Comparison of ENCODE assay signal across 9 mouse cellular contexts in genomic region chr1:74901686-74902085, GRCm38 (mm10). TPM values are rescaled to one million over a fixed set of nuclear protein-coding genes. Genes with fewer than 3 reads are reported as not detected.
DNase-seq lines count a peak whose midpoint lies in the region; ATAC-seq and TF ChIP-seq lines count a peak whose summit lies in the region.
"Had no signal": no experiment of that assay in that cellular context is flagged by ENCODE, and none has a peak within 500 bp of the region (broad histone marks: within the 10 kb centered on the region; RNA-seq: fewer than 3 reads in every experiment).

No protein-coding gene starts in this region.

- WGBS in midbrain, postnatal 0 days, result 10% methylated on average over 3 of the region's 3 CpGs

- H3K27me3 ChIP-seq in midbrain, postnatal 0 days (ENCODE audit: insufficient read depth, low read length), result peaks cover 45% of the 10 kb centered on the region

- no peak overlapping the region for H3K4me3 ChIP-seq in gastrocnemius, adult 2 months
- no peak overlapping the region for H3K4me3 ChIP-seq in midbrain, postnatal 0 days (ENCODE audit: low read depth, low read length)

- no peaks in the 10 kb centered on the region for H3K4me1 ChIP-seq in midbrain, postnatal 0 days (ENCODE audit: insufficient read depth, low read length)

- intact Hi-C loops in gastrocnemius, adult 2 months (cut with DNase I), result no loop called here
- intact Hi-C loops in gastrocnemius, postnatal 14 days (cut with DNase I; ENCODE audit: low total_unique reads), result no loop called here

- no peak for ATAC-seq in midbrain, postnatal 0 days (ENCODE audit: low FRiP score)

- peak; percentile 63 for TF ChIP-seq CTCF in gastrocnemius, adult 2 months (IDR thresholded peaks at IDR 0.05)
- peak; percentile 70 for TF ChIP-seq CTCF in midbrain, postnatal 0 days (IDR thresholded peaks at IDR 0.05)

- no peaks in the 10 kb centered on the region for H3K36me3 ChIP-seq in midbrain, postnatal 0 days (ENCODE audit: insufficient read depth, low read length)

- no peak overlapping the region for H3K4me2 ChIP-seq in midbrain, postnatal 0 days (ENCODE audit: low read depth, low read length, poor library complexity, severe bottlenecking)

- H3K27ac ChIP-seq in gastrocnemius, adult 2 months, result no peak overlapping the region
- H3K27ac ChIP-seq in midbrain, postnatal 0 days (ENCODE audit: low read depth, low read length), result no peak overlapping the region

- no peak overlapping the region for H3K9ac ChIP-seq in midbrain, postnatal 0 days (replicated peaks; ENCODE audit: low read length, poor library complexity, severe bottlenecking)

- peak; percentile 43 for DNase-seq in gastrocnemius, adult 2 months
- DNase-seq in gastrocnemius, postnatal 14 days, result no peak
- peak; percentile 13 for DNase-seq in spleen, adult 12 weeks (ENCODE audit: low spot score)
- DNase-seq in spleen, postnatal 4 days (ENCODE audit: low spot score in 2 of 2), result no peak
- DNase-seq in cerebellum, adult 9-10 months, result peak; percentile 64
- peak; percentile 51 for DNase-seq in kidney, postnatal 14 days
- DNase-seq in midbrain, postnatal 0 days (ENCODE audit: low spot score), result peak; percentile 50
- DNase-seq in spleen, postnatal 36 days (ENCODE audit: low spot score in 2 of 2), result no peak

- H3K9me3 ChIP-seq in midbrain, postnatal 0 days (ENCODE audit: low read length), result no peaks in the 10 kb centered on the region

RNA-seq across cellular contexts. Expression of gene Cryba2, which starts 8.7 kb away (rescaled TPM):
- total RNA-seq in gastrocnemius, adult 2 months (2021), result not detected
- not detected for total RNA-seq in gastrocnemius, postnatal 14 days (2021)
- total RNA-seq in midbrain, postnatal 0 days (2014; rRNA removed), result not detected in 2 replicates
- 0.49 and 0.80 TPM in 2 replicates for polyA plus RNA-seq in midbrain, postnatal 0 days (2015; fragmentation: Nextera tagmentation; extraction: Ambion mirVana)
- total RNA-seq: hematopoietic stem cell, adult 5-6 weeks had no signal

RNA-seq across cellular contexts. Expression of gene Fev, which starts 16.5 kb away (rescaled TPM):
- not detected for total RNA-seq in gastrocnemius, adult 2 months (2021)
- total RNA-seq in gastrocnemius, postnatal 14 days (2021), result not detected
- 3.4 and 3.8 TPM in 2 replicates for total RNA-seq in midbrain, postnatal 0 days (2014; rRNA removed)
- 1.8 and 2.3 TPM in 2 replicates for polyA plus RNA-seq in midbrain, postnatal 0 days (2015; fragmentation: Nextera tagmentation; extraction: Ambion mirVana)
- total RNA-seq: hematopoietic stem cell, adult 5-6 weeks had no signal

RNA-seq across cellular contexts. Expression of gene Cfap65, which starts 33.7 kb away (rescaled TPM):
- not detected for total RNA-seq in gastrocnemius, adult 2 months (2021)
- total RNA-seq in gastrocnemius, postnatal 14 days (2021), result not detected
- 4.0 and 4.1 TPM in 2 replicates for total RNA-seq in midbrain, postnatal 0 days (2014; rRNA removed)
- polyA plus RNA-seq in midbrain, postnatal 0 days (2015; fragmentation: Nextera tagmentation; extraction: Ambion mirVana), result 0.94 and 1.5 TPM in 2 replicates
- total RNA-seq: hematopoietic stem cell, adult 5-6 weeks had no signal

RNA-seq across cellular contexts. Expression of gene Cdk5r2, which starts 47.0 kb away (rescaled TPM):
- total RNA-seq in gastrocnemius, adult 2 months (2021), result not detected
- total RNA-seq in gastrocnemius, postnatal 14 days (2021), result under 1 TPM in 1 of 2 experiments, not detected in 1; 0.06 TPM
- 64.0 and 70.2 TPM in 2 replicates for total RNA-seq in midbrain, postnatal 0 days (2014; rRNA removed)
- polyA plus RNA-seq in midbrain, postnatal 0 days (2015; fragmentation: Nextera tagmentation; extraction: Ambion mirVana), result 15.4 and 17.8 TPM in 2 replicates
- total RNA-seq: hematopoietic stem cell, adult 5-6 weeks had no signal

RNA-seq across cellular contexts. Expression of gene Ihh, which starts 49.8 kb away (rescaled TPM):
- under 1 TPM; 0.11 to 0.18 TPM for total RNA-seq in gastrocnemius, adult 2 months (2021)
- total RNA-seq in gastrocnemius, postnatal 14 days (2021), result under 1 TPM; 0.10 to 0.20 TPM
- 0.16 and 1.2 TPM in 2 replicates for total RNA-seq in midbrain, postnatal 0 days (2014; rRNA removed)
- 0.21 TPM in 2 replicates for polyA plus RNA-seq in midbrain, postnatal 0 days (2015; fragmentation: Nextera tagmentation; extraction: Ambion mirVana)
- total RNA-seq: hematopoietic stem cell, adult 5-6 weeks had no signal

Comparison
In these comparisons a context has a peak if more than half of its experiments do, and no peak if none do; other contexts are left out.
1. DNase-seq: peak in gastrocnemius, adult 2 months (single experiment), spleen, adult 12 weeks (single experiment), cerebellum, adult 9-10 months (single experiment), kidney, postnatal 14 days (single experiment) and midbrain, postnatal 0 days (single experiment); none in gastrocnemius, postnatal 14 days (single experiment), spleen, postnatal 4 days (0 of 2) and spleen, postnatal 36 days (0 of 2).